Mouse (Mus musculus) bone marrow, adult 2 months (tissue): ENCODE data around the gene Gm49510. TPM values are rescaled to one million over a fixed set of nuclear protein-coding genes. Genes with fewer than 3 reads are reported as not detected.

Source experiments
- H3K27ac ChIP-seq: fragments of 200-500 bp; 2 replicates; pipeline ENCODE4 v1.5.1; 2012; ENCODE audit warnings: low read depth, mild to moderate bottlenecking, control low read depth, inconsistent platforms, low read length; ENCODE audit not compliant: control insufficient read depth, poor library complexity, insufficient read depth
- H3K4me1 ChIP-seq: fragments of 200-500 bp; 2 replicates; pipeline ENCODE4 v1.6.1; 2011; ENCODE audit warnings: low read length; ENCODE audit not compliant: control insufficient read depth, insufficient read depth
- H3K4me3 ChIP-seq: fragments of 200-500 bp; replicated peaks from 2 replicates; pipeline ENCODE3; 2011; ENCODE audit warnings: mild to moderate bottlenecking, low read depth, low read length, control low read depth; ENCODE audit not compliant: control insufficient read depth
- CTCF ChIP-seq: fragments of 200-500 bp; IDR thresholded peaks from 2 replicates; pipeline ENCODE4 v1.5.1; 2011; ENCODE audit warnings: low read length, control low read depth; ENCODE audit not compliant: control insufficient read depth, insufficient read depth
- POLR2A ChIP-seq: fragments of 200-500 bp; IDR thresholded peaks from 2 replicates; pipeline ENCODE4 v1.6.1; 2011; ENCODE audit warnings: low read depth, mild to moderate bottlenecking, control low read depth, low read length, borderline replicate concordance; ENCODE audit not compliant: control insufficient read depth
- WGBS: fragments of 180-500 bp; shearing (Covaris S2); methylation state at CpG from one replicate; pipeline ENCODE4 v1.1.7; 2018; 5-methylcytosine and 5-hydroxymethylcytosine counted together
- polyA plus RNA-seq: library from polyadenylated mRNA; stranded (reverse); fragments of >200 nt; gene quantifications from 2 replicates; pipeline ENCODE4 v1.2.4, GENCODE M21; 2011; ENCODE audit warnings: low replicate concordance; ENCODE audit not compliant: missing spikeins, insufficient read depth, insufficient read length

Gm49510 gene
- polyA plus RNA-seq, 1 experiment: not detected

DNA sequence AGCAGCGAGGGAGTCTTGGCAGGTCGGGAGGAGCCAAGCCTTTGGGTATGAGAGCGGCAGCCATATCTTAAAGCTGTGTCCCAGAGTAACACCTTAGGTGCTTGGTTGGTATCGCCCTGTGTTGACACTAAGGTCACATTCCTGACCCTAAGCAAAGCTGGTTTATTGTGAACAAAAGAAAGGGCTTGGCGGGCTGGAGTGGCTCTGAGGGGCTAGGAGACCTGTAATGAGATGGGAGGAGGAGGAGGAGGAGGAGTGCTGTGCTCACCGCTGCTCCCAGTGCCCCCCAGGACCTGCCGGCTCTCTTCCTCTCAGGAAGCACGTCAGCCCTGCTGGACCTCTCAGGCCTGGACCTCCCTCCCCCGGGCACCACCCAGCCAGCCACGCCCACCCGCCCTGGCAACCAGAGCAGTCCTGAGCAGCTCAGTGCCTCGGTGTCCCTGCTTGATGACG, 10.0 kb upstream of the Gm49510 start:
- H3K4me1 ChIP-seq: no peaks in the 10 kb centered on the region; the same call in 1 of the 2 replicates
- H3K4me3 ChIP-seq: no peak overlapping the region
- H3K27ac ChIP-seq: no peak overlapping the region
- no peak for TF ChIP-seq CTCF
- no peak for TF ChIP-seq POLR2A
- 65% methylated on average over 13 of the region's 13 CpGs for WGBS

- H3K27ac ChIP-seq: no peak overlapping the region
- H3K4me1 ChIP-seq: peaks cover 14% of the 10 kb centered on the region
- no peak overlapping the region for H3K4me3 ChIP-seq
- 84% methylated on average over 7 of the region's 7 CpGs for WGBS
- TF ChIP-seq POLR2A (no peak), CTCF (no peak)
These were observed 7.0 kb upstream of the Gm49510 start for GRCm38 (mm10) chr15:78892440-78892839.

DNA sequence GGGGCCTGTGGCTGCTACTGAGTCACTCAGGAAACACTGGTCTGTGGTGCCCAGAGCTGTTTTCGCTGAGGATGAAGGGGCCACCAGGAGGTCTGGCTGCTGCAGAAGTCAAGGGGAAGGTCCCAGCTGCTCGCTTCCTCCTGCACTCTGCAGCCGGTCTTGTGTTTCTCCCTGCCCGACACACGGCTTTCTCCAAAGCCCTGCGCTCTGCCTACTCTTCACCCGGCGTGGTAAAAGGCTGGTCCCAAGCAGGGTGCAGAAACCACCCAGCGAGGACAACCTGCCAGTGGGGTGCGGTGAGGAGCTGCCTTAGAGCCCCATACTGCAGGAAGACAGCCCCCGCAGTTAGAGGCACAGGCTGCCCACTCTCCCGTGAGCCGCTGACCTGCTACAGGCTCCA, 4.7 kb upstream of the Gm49510 start:
- Histone ChIP-seq H3K4me1 (peaks cover 23% of the 10 kb centered on the region), H3K4me3 (no peak overlapping the region), H3K27ac (peak overlapping the region; percentile 70)
- TF ChIP-seq POLR2A (no peak), CTCF (no peak)
- WGBS: 10% methylated on average over 13 of the region's 13 CpGs

GRCm38 (mm10) chr15:78895741-78896140, 3.7 kb upstream of the Gm49510 start:
- H3K27ac ChIP-seq: peak overlapping the region; percentile 64
- peaks cover 23% of the 10 kb centered on the region for H3K4me1 ChIP-seq
- WGBS: 8% methylated on average over 2 of the region's 2 CpGs
- TF ChIP-seq POLR2A (no peak), CTCF (no peak)
- H3K4me3 ChIP-seq: no peak overlapping the region

DNA sequence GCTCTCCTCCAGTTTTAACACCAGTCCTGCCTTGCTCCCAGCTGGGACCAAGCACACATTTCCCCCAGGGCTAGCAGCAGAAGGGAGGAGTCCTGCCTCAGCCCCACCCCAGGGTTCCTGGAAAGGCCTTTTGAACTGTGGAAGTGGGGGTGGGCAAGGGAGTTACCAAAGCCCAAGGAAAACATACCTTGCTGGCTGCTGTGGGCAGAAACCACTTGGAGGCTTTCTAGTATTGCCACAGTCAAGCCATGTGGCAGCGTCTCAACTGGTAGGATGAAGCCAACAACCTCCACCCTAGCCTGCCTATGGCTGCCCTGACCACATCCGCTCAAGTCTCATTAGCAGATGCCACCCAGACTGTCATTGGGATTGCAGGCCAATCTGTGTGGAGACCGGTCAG, 3.3 kb upstream of the Gm49510 start:
- H3K4me3 ChIP-seq: no peak overlapping the region
- peak overlapping the region; percentile 64 for H3K27ac ChIP-seq
- no peak for TF ChIP-seq POLR2A
- TF ChIP-seq CTCF: no peak
- H3K4me1 ChIP-seq: peaks cover 23% of the 10 kb centered on the region
- 18% methylated on average over 3 of the region's 3 CpGs for WGBS

DNA sequence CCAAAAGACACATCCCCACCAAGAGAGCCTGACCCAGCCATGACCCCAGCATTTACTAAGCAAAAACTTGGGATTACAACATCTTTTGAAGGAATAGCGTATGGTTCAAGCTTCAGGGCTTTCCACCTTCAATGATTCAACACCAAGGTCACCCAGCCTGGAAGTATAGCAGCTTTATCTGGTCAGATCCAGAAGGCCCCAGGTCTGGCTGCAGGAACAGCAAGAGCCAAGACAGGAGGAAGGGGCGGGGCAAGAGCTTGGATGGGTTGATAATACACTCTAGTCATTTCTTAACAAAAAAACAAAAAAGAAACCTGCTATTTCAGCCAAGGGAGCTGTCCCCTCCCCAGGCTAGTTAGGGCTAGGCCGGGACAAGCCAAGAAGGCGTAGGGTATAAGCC, 2.0 kb upstream of the Gm49510 start:
- Histone ChIP-seq H3K4me1 (peaks cover 23% of the 10 kb centered on the region), H3K27ac (no peak overlapping the region), H3K4me3 (no peak overlapping the region)
- 49% methylated on average over 4 of the region's 4 CpGs for WGBS
- no peak for TF ChIP-seq CTCF
- TF ChIP-seq POLR2A: no peak

GRCm38 (mm10) chr15:78898507-78899001, 913 bp upstream of the Gm49510 start:
- peaks cover 25% of the 10 kb centered on the region for H3K4me1 ChIP-seq
- peak overlapping the region; percentile 33 for H3K4me3 ChIP-seq
- no peak for TF ChIP-seq CTCF
- TF ChIP-seq POLR2A: no peak
- WGBS: 10% methylated on average over 6 of the region's 6 CpGs
- H3K27ac ChIP-seq: peak overlapping the region; percentile 88

DNA sequence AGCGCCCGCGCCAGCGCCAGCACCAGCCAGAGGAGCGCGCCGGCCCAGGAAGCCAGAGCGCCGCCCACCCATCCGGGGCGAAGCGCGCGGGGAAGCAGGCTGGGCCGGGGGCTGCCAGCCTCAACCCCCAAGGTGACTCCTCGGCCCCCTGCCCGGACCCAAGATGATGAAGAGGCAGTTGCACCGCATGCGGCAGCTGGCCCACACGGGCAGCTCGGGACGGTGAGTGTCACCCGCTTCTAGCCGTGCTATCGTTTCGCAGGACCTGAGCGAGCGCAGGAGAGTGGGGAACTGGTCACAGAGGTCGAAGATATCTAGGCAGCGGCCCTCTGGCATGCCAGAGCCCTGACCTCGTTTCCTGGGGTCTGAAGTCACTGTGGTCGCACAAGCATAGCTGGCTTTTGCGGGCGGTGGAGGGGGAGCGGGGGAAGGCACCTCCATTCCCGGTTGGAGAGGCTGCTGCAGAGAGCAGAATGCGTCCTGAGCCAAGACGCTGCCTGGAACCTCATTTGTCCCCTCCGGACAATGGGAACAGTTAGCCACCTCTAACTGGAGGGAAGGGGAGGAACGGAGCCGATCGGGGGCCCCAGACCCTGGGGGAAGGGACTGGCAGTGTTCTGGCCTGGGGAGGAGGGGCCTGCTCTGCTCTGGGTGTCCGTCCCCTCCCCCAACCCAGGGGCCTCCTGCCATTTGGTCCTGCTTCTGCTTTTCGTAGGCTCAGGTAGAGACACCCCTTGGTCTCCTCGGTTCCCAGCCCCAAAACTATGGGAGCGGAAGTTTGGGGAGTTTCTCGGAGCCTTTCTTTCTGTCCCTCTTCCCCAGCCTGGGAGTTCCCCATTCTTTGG, 495 bp downstream of the Gm49510 start, which contains the start of gene Sh3bp1:
Gene Sh3bp1 (plus strand): TSS at position 29 of the 845 bp plus-strand sequence.
- under 1% methylated on average over 47 of the region's 47 CpGs for WGBS
- Histone ChIP-seq H3K27ac (peak within 1 kb of the TSS; percentile 88), H3K4me1 (peaks cover 21% of the 10 kb centered on the region), H3K4me3 (peak within 1 kb of the TSS; percentile 88)
- TF ChIP-seq POLR2A (peak; percentile 59; the same call in 1 of the 2 replicates), CTCF (no peak)
